Mouse (Mus musculus): Measurements from ENCODE around the gene Yae1d1. TPM values are rescaled to one million over a fixed set of nuclear protein-coding genes. Genes with fewer than 3 reads are reported as not detected.
"Not testable (repeated sequence)": the region's sequence is repeated elsewhere in the genome, so short reads cannot be mapped to it uniquely, and the experiment has no call there.

Yae1d1 gene
- total RNA-seq (2021): 10 to 100 TPM; 35.0 to 39.6 TPM
- long read RNA-seq, experiment 1, full-length matches to known transcripts: 57 of 57 reads
- long read RNA-seq, experiment 1, partial matches to known transcripts: 0 of 57 reads
- long read RNA-seq, experiment 1, other reads (novel, unspliced or antisense): 0 of 57 reads
- long read RNA-seq, experiment 2, full-length matches to known transcripts: 20 of 22 reads
- long read RNA-seq, experiment 2, partial matches to known transcripts: 0 of 22 reads
- long read RNA-seq, experiment 2, other reads (novel, unspliced or antisense): 2 of 22 reads

DNA sequence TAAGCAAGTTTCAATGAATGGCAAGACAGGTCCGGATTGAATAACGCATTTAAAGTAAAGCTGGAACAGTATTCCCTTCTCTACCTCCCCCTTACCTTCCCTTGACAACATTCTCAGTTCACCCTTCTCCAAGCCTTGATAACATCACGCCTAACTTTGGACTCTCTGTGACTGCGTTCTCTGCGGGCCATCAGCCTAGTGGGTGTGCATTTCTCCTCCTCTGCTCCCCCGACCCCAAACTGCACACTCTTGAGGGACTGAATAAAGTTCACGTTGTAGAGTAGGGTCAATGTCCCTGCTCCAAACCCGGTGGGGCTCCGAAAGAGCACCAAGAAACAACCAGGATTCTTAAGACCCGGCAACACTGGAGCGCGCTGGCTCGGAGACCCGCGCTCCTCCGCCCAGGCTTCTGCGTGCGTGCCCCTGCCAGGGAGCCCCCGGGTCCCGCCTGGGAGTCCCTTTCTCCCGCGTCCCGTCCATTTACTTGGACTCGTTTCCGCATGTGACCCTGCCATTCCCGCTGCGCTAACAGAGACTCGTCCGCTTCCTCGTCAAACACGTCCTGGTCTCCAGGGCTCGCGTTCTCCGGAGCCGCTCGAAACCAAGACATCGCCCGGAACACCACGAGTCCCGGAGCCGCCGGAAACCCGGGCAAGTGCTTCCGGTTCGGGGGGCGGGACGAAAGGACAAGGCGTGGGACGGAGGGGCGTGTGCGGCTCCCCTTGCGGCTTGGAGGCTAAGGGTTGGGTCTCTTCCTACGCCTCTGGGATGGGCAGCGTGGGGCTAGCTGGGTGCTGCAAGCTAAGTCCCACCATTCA, at the start of gene Yae1d1:
Yae1d1 (minus strand) TSS at position 653 of the 818 bp plus-strand sequence.
- DNase-seq: peak; percentile 92 to 98

GRCm38 (mm10) chr13:18038814-18039213, 45.7 kb upstream of the Yae1d1 start:
- DNase-seq: no peak

GRCm38 (mm10) chr13:18016604-18017003, 23.5 kb upstream of the Yae1d1 start:
- no peak for DNase-seq

- no peak for DNase-seq
Observed at GRCm38 (mm10) chr13:18013205-18013604, 20.1 kb upstream of the Yae1d1 start.

DNA sequence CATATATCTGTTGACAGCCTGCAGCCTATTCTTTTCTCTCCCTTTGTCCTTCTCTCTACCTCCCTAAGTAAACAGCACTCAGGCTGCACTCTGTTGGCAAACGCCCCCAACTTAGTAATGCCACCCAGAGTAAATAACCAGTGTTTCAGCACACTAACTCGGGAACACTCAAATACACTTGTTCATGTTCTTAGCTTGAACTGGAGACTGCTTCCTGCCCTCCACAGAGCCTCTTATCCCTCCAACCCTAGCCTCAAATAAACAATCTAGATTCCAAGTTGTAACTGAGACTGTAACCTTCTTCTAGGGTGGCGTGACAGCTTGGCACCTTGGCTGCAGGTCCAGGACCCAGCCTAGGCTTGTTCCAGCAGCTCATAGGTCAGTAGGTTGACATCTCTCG, 17.9 kb upstream of the Yae1d1 start:
- no peak for DNase-seq

GRCm38 (mm10) chr13:17993515-17993847, 332 bp upstream of the Yae1d1 start:
- DNase-seq: no peak

DNA sequence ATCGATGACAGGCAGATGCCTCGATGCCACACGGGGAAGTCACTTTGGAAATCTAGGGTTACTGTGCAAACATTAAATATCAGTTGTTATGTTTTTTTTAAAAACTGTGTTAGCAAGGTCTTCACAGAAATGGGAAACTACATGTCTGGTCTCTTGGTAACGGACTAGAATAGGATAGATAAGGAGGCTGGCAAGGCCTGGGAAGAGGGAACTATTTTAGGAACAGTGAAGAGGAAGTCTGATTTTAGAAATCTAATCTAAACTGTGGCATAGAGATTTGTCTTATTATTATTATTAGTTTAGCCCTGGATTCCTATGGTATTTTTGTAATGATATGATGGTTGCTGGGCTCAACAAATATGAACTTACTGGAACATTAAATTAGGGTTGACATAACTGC, 1.1 kb downstream of the Yae1d1 start:
- peak in 1 of 2 experiments; percentile 19 for DNase-seq

DNA sequence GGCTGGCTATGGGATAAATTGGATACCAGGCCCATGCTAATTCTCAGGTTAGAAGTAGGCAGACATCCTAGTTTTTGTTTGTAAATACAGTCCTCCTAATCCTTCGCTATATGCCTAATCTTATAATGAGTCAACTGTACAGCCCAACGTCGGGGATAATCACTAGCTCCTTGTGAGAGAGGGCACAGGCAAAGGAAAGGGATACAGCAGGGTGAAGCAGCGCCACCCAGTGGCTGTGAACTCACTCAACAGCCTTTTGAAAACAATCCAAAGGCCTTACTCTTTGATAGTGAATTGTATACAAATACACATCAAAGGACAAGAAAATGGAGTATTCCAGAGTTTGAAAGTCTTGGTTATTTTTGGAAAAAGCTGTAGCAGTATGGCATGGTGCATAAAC, 10.0 kb downstream of the Yae1d1 start:
- peak; percentile 27 to 53 for DNase-seq

DNA sequence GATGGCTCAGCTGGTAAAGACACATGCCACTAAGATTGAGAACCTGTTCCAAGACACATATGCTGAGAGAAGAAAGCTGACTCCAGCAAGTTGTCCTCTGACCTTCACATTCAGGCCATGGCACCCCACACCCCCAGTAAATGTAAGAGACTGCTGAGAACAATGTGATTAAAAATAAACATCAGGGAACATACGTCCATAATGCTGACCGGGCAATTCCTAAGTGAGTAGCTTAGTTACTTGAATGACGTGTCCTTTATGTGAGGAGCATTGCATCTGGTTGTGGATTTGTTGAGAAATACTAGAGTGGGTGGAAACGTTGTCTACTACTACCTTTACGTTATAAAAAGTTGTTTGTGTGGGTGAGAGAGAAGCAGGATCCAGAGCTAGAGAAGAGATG, 10.5 kb downstream of the Yae1d1 start:
- DNase-seq: no peak

DNA sequence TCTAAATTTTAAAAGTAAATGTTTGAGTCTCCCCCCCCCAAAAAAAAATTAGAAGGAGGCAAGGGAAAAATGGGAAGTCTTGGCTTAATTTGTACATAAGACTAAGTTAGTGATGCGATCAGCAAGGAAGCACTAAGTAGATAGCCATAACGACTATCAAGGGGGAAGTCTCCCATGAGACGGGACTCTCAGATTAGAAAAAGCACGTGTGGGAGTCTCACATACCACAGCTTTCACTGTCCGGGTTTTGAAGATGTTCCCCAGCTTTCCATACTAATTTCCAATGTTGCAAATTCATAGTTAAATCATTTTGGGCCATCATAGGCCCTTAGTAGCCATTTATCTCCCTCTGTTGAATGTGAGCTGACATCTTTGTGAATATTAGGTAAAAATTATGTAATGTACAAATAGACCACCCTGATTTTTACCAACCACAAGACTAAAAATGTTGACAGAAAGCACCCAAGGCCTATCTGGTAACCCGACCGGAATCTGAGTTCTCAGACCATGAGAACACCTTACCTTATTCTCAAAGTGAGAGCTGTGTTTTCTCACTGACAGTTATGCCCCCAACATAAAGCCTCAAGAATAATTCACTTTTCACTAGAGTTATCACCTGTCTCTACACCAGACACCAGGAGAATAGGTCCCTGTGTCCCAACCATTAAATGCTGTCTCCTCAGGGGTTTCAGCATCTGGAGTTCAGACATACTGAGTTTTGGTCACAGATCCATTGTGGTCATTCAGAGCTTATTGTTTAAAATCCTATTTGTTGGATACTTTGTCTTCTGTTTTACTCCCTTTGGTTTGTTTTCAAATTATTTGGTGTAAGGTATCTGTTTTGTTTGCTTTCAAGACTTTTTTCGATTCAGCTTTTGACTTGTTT, 16.1 kb downstream of the Yae1d1 start:
- no peak for DNase-seq

GRCm38 (mm10) chr13:17975891-17976290, 17.3 kb downstream of the Yae1d1 start:
- DNase-seq: peak; percentile 23 to 68

GRCm38 (mm10) chr13:17975457-17975856, 17.7 kb downstream of the Yae1d1 start:
- no peak for DNase-seq

GRCm38 (mm10) chr13:17974734-17975133, 18.4 kb downstream of the Yae1d1 start:
- DNase-seq: no peak

DNA sequence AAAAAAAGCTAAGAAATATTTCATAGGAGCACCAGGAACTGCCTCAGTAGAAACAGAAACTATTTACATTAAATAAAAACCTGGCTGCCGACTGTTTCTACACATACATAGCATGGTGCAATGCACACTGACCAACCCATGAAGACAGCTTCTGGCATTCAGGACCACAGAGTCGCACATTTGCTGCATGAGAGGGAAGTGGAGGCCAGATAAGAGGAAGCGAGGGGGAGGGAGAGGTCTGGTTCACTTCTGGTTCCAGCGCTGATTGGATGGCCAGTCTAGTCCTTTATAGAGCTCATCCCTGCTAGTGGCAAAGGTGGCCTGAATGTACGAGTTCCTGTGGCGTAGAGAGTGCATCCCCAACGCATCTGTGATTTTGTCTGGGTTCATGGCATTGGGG, 32.5 kb downstream of the Yae1d1 start:
- no peak for DNase-seq

DNA sequence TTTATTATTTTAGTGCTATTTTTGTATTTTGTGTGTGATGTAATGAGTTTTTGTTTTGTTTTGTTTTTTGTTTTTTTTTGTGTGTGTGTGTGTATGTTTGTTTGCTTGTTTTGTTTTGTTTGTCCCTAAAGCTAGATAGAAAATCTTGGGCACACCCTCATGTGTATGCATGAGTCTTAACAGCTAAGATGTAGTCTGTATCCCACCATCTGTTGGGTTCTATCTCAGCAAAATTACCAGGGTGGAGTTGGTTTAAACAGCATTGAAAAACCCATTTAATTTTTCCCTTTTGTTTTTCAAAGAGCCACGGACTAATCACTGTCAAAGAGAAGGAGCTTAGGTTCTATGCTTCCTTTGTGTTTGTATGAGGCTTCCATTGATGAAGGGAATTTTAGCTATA, 38.9 kb downstream of the Yae1d1 start:
- no peak for DNase-seq

DNA sequence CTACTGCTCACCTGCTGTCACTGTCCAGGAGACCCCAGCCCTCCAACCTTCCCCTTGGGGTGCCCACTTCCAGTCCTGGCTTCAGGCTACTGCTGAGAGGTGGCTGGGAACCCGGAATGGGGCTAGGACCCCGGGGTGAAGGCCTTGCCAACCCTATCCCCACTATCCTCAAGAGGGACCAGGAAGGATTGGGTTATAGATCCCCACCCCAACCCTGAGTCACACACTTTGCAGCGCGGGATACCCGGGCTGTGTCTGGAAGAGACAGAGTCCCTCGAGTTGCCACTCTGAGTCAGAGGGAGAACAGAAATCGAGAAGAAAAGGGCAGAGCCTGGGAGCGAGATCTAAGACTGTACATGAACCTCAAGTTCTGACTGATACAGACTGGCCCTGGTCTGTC, 42.6 kb downstream of the Yae1d1 start:
- DNase-seq: not testable (repeated sequence)

DNA sequence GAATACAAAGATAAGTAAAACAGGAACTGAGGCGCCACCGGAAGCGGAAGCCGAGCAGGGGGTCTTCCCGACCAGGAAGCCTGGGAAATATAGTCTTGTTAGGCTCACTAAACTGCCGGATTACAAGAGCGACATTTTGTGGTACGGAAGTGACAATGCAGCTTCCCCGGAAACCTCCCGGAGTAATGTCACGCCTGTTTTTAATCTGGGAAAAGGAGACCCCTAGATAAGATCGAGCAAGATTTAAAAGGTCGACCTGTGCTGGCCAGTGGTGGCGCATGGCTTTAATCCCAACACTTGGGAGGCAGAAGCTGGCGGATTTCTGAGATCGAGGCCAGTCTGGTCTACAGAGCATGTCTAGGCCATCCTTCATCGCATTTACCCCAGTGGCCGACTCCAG, 43.6 kb downstream of the Yae1d1 start:
- no peak for DNase-seq

GRCm38 (mm10) chr13:17944078-17944917, 48.9 kb downstream of the Yae1d1 start, which contains the start of gene Rala:
Gene Rala, minus strand, starts transcription at chr13:17944239.
- DNase-seq: peak; percentile 96

DNA sequence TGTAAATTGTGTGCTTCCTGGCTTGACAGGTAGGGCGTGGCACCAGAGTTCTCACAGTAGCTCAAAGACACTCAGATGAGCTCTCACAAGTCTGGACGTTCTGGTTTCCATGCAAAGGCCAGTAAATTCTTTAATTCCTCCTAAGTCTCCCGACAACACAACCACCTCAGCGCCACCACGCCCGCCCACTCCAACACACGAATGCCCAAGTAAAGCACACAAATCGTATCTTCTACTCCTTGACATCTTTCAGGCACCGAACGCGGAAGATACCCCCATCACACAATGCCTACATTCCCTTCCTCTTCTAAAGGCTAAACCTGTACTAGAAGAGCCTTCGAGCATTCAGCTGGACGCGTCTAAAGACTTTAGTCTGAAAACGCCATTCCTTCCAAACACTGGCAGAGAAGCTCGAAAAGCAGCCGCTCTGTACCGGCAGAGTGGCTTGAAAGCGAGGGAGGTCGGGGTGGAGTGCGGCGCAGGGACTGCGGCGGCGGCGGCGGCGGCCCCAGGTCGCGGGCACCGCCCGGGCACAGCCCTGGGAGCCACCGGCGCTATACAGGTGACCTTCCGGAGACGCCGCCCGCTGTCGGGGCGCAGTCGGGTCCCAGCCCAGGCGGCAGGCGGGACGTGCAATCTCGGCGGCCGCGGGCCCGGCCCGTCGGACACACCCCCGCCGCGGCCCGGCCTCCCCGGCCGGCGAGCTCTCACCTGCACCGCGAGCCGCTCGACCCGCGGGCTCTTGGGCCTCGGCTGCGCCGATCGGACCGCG, 49.7 kb downstream of the Yae1d1 start:
- peak in 1 of 2 experiments; percentile 34 for DNase-seq

- no peak for DNase-seq
Observed at GRCm38 (mm10) chr13:17942338-17942737, 50.8 kb downstream of the Yae1d1 start.
